Mouse (Mus musculus) heart, postnatal 0 days (tissue): ENCODE measurements around the gene Mrpl38. TPM values are rescaled to one million over a fixed set of nuclear protein-coding genes. Genes with fewer than 3 reads are reported as not detected.

Experiments used
- ATAC-seq: fragments of 200-750 bp; cut with Nextera tagmentation; 2 replicates; pipeline ENCODE4 v1.8.0; 2017; ENCODE audit warnings: low read depth, moderate number of reproducible peaks, moderate library complexity; ENCODE audit not compliant: insufficient read depth
- DNase-seq: peaks from one replicate; pipeline ENCODE4 v3.0.0-alpha.2; 2016; ENCODE audit warnings: low spot score
- H3K27ac ChIP-seq: fragments of 300-500 bp; sonication (generic); 2 replicates; pipeline ENCODE4 v1.5.1; 2014; ENCODE audit warnings: low read depth, mild to moderate bottlenecking
- H3K27me3 ChIP-seq: fragments of 300-500 bp; sonication (generic); 2 replicates; pipeline ENCODE4 v1.6.1; 2014; ENCODE audit warnings: low read length, mixed read lengths; ENCODE audit not compliant: control insufficient read depth, insufficient read depth
- H3K36me3 ChIP-seq: fragments of 300-500 bp; sonication (generic); replicated peaks from 2 replicates; pipeline ENCODE4 v1.6.1; 2014; ENCODE audit warnings: low read length, mixed read lengths; ENCODE audit not compliant: control insufficient read depth, insufficient read depth
- H3K4me1 ChIP-seq: fragments of 300-500 bp; sonication (generic); 2 replicates; pipeline ENCODE4 v1.6.1; 2014; ENCODE audit warnings: antibody characterized with exemption; ENCODE audit not compliant: control insufficient read depth, insufficient read depth
- H3K4me2 ChIP-seq: fragments of 300-500 bp; sonication (generic); 2 replicates; pipeline ENCODE4 v1.6.1; 2014; ENCODE audit warnings: low read depth, mild to moderate bottlenecking, low read length, moderate library complexity
- H3K4me3 ChIP-seq: fragments of 300-500 bp; sonication (generic); 2 replicates; pipeline ENCODE4 v1.5.1; 2014; ENCODE audit warnings: low read depth, low read length
- H3K9ac ChIP-seq: fragments of 300-500 bp; sonication (generic); replicated peaks from 2 replicates; pipeline ENCODE4 v1.6.1; 2014; ENCODE audit warnings: low read depth, low read length, mixed read lengths
- H3K9me3 ChIP-seq: fragments of 300-500 bp; sonication (generic); replicated peaks from 2 replicates; pipeline ENCODE4 v1.6.1; 2016; ENCODE audit warnings: low read length; ENCODE audit not compliant: control insufficient read depth
- CTCF ChIP-seq: IDR thresholded peaks from 2 replicates; pipeline ENCODE4 v1.5.1; 2016; ENCODE audit warnings: antibody characterized with exemption, control low read depth, low read depth
- EP300 ChIP-seq: IDR thresholded peaks from 2 replicates; pipeline ENCODE4 v1.6.1; 2016; ENCODE audit warnings: antibody characterized with exemption, low read depth
- WGBS: fragments of 180-500 bp; shearing (Covaris S2); extraction: QIAGEN DNeasy Blood & Tissue Kit; methylation state at CpG from one replicate; pipeline ENCODE4 v1.1.7; 2014; 5-methylcytosine and 5-hydroxymethylcytosine counted together
- polyA plus RNA-seq: library from polyadenylated mRNA; unstranded; fragments of >200 nt; fragmentation: Nextera tagmentation; extraction: Ambion mirVana; gene quantifications from 2 replicates; pipeline ENCODE4 v1.2.1, GENCODE M21; 2015
- total RNA-seq: library from RNA; depleted of rRNA; stranded (reverse); fragments of >200 nt; gene quantifications from 2 replicates; pipeline ENCODE4 v1.2.3, GENCODE M21; 2014; ENCODE audit warnings: low replicate concordance

Mrpl38 gene
- total and polyA plus RNA-seq, 2 experiments from 2014 or later, result 79.1 to 114 TPM

- DNase-seq, result no peak
Observed at GRCm38 (mm10) chr11:116149341-116149740, 10.7 kb upstream of the Mrpl38 start.

GRCm38 (mm10) chr11:116148761-116149221 lies 10.1 kb upstream of the Mrpl38 start:
- DNase-seq (no peak), ATAC-seq (no peak)
- no peaks in the 10 kb centered on the region for H3K27me3 ChIP-seq
- TF ChIP-seq EP300 (no peak), CTCF (no peak)
- H3K9me3 ChIP-seq, result no peaks in the 10 kb centered on the region
- H3K27ac ChIP-seq, result no peak overlapping the region
- H3K9ac ChIP-seq, result no peak overlapping the region
- H3K36me3 ChIP-seq, result peaks cover 79% of the 10 kb centered on the region
- H3K4me3 ChIP-seq, result no peak overlapping the region
- WGBS, result 53% methylated on average over 20 of the region's 20 CpGs
- no peaks in the 10 kb centered on the region for H3K4me1 ChIP-seq
- H3K4me2 ChIP-seq, result no peak overlapping the region

More at GRCm38 (mm10) chr11:116149341-116149740, 10.7 kb upstream of the Mrpl38 start:
- H3K4me2 ChIP-seq, result no peak overlapping the region
- peaks cover 82% of the 10 kb centered on the region for H3K36me3 ChIP-seq
- no peaks in the 10 kb centered on the region for H3K9me3 ChIP-seq
- TF ChIP-seq EP300 (no peak), CTCF (no peak)
- no peak for ATAC-seq
- H3K9ac ChIP-seq, result no peak overlapping the region
- H3K4me1 ChIP-seq, result no peaks in the 10 kb centered on the region
- H3K4me3 ChIP-seq, result no peak overlapping the region
- H3K27ac ChIP-seq, result no peak overlapping the region
- H3K27me3 ChIP-seq, result no peaks in the 10 kb centered on the region
- WGBS, result 74% methylated on average over 6 of the region's 6 CpGs

GRCm38 (mm10) chr11:116146294-116146985 lies 7.8 kb upstream of the Mrpl38 start:
- H3K4me2 ChIP-seq, result no peak overlapping the region
- H3K36me3 ChIP-seq, result peaks cover 69% of the 10 kb centered on the region
- no peak overlapping the region for H3K9ac ChIP-seq
- no peak overlapping the region for H3K4me3 ChIP-seq
- H3K4me1 ChIP-seq, result no peaks in the 10 kb centered on the region
- TF ChIP-seq CTCF, result no peak
- TF ChIP-seq EP300, result no peak
- WGBS, result 77% methylated on average over 25 of the region's 25 CpGs
- H3K9me3 ChIP-seq, result no peaks in the 10 kb centered on the region
- DNase-seq, result no peak
- no peak for ATAC-seq
- no peak overlapping the region for H3K27ac ChIP-seq
- H3K27me3 ChIP-seq, result no peaks in the 10 kb centered on the region

- Histone ChIP-seq H3K4me1 (no peaks in the 10 kb centered on the region), H3K9me3 (no peaks in the 10 kb centered on the region), H3K36me3 (peaks cover 62% of the 10 kb centered on the region), H3K4me3 (no peak overlapping the region), H3K9ac (no peak overlapping the region), H3K27me3 (no peaks in the 10 kb centered on the region), H3K27ac (no peak overlapping the region), H3K4me2 (no peak overlapping the region)
- no peak for TF ChIP-seq EP300
- TF ChIP-seq CTCF, result no peak
- 73% methylated on average over 18 of the region's 18 CpGs for WGBS
- no peak for DNase-seq
- ATAC-seq, result no peak
Observed at GRCm38 (mm10) chr11:116145481-116146293, 7.0 kb upstream of the Mrpl38 start.

- Histone ChIP-seq H3K36me3 (peaks cover 41% of the 10 kb centered on the region), H3K4me2 (no peak overlapping the region), H3K4me1 (no peaks in the 10 kb centered on the region), H3K27ac (no peak overlapping the region), H3K9me3 (no peaks in the 10 kb centered on the region), H3K9ac (no peak overlapping the region), H3K27me3 (no peaks in the 10 kb centered on the region), H3K4me3 (no peak overlapping the region)
- DNase-seq, result no peak
- no peak for ATAC-seq
- TF ChIP-seq EP300, result no peak
- TF ChIP-seq CTCF, result no peak
- WGBS, result 75% methylated on average over 3 of the region's 3 CpGs
Observed at GRCm38 (mm10) chr11:116143468-116143867, 4.8 kb upstream of the Mrpl38 start.
